Mouse (Mus musculus): ENCODE data around the gene Gm21425.
"Not testable (repeated sequence)": the region's sequence is repeated elsewhere in the genome, so short reads cannot be mapped to it uniquely, and the experiment has no call there.

Gm21425 gene

GRCm38 (mm10) chrY:13161668-13162067 is at the start of gene Gm21425:
TSS of gene Gm21425 (plus strand) at chrY:13161968.
- not testable (repeated sequence) for DNase-seq (ENCODE audit: low spot score)

GRCm38 (mm10) chrY:13133392-13133791 is 28.4 kb upstream of the Gm21425 start, which contains the start of gene Gm21891:
TSS of gene Gm21891 (minus strand) at chrY:13133492.
- not testable (repeated sequence) for DNase-seq (ENCODE audit: low spot score)
